Mouse (Mus musculus) neural tube, embryonic 11.5 days (tissue): ENCODE measurements around the gene Hoxc4. TPM values are rescaled to one million over a fixed set of nuclear protein-coding genes. Genes with fewer than 3 reads are reported as not detected.

Source experiments
- ATAC-seq: fragments of 200-750 bp; cut with Nextera tagmentation; 2 replicates; pipeline ENCODE4 v1.8.0; 2017; ENCODE audit warnings: moderate number of reproducible peaks, mild to moderate bottlenecking, moderate TSS enrichment, moderate library complexity; ENCODE audit not compliant: insufficient read depth, low FRiP score, low TSS enrichment
- DNase-seq: peaks from one replicate; pipeline ENCODE4 v3.0.0-alpha.2; 2015; ENCODE audit warnings: low spot score
- H3K27ac ChIP-seq: fragments of 300-500 bp; sonication (generic); 2 replicates; pipeline ENCODE4 v1.5.1; 2014; ENCODE audit warnings: low read depth, mild to moderate bottlenecking, low read length
- H3K27me3 ChIP-seq: fragments of 300-500 bp; sonication (generic); 2 replicates; pipeline ENCODE4 v1.6.1; 2014; ENCODE audit warnings: mild to moderate bottlenecking, low read length, mixed read lengths; ENCODE audit not compliant: control insufficient read depth, insufficient read depth
- H3K36me3 ChIP-seq: fragments of 300-500 bp; sonication (generic); 2 replicates; pipeline ENCODE4 v1.6.1; 2014; ENCODE audit warnings: mild to moderate bottlenecking, low read length, moderate library complexity, mixed read lengths; ENCODE audit not compliant: control insufficient read depth, insufficient read depth
- H3K4me1 ChIP-seq: fragments of 300-500 bp; sonication (generic); 2 replicates; pipeline ENCODE4 v1.6.1; 2014; ENCODE audit warnings: low read length, mixed read lengths; ENCODE audit not compliant: control insufficient read depth, insufficient read depth
- H3K4me2 ChIP-seq: fragments of 300-500 bp; sonication (generic); 2 replicates; pipeline ENCODE4 v1.6.1; 2014; ENCODE audit warnings: low read depth, mild to moderate bottlenecking, moderate library complexity
- H3K4me3 ChIP-seq: fragments of 300-500 bp; sonication (generic); 2 replicates; pipeline ENCODE4 v1.5.1; 2014; ENCODE audit warnings: low read depth, low read length
- H3K9ac ChIP-seq: fragments of 300-500 bp; sonication (generic); 2 replicates; pipeline ENCODE4 v1.6.1; 2014; ENCODE audit warnings: mild to moderate bottlenecking, low read length
- H3K9me3 ChIP-seq: fragments of 300-500 bp; sonication (generic); 2 replicates; pipeline ENCODE4 v1.6.1; 2016; ENCODE audit warnings: low read length; ENCODE audit not compliant: control insufficient read depth
- WGBS: fragments of 180-500 bp; shearing (Covaris S2); extraction: QIAGEN DNeasy Blood & Tissue Kit; methylation state at CpG from one replicate; pipeline ENCODE4 v1.1.7; 2014; 5-methylcytosine and 5-hydroxymethylcytosine counted together
- polyA plus RNA-seq: library from polyadenylated mRNA; unstranded; fragments of >200 nt; fragmentation: Nextera tagmentation; extraction: Ambion mirVana; gene quantifications from 2 replicates; pipeline ENCODE4 v1.2.1, GENCODE M21; 2014

Hoxc4 gene
- polyA plus RNA-seq, 1 experiment from 2014 or later = 67.3 TPM

DNA sequence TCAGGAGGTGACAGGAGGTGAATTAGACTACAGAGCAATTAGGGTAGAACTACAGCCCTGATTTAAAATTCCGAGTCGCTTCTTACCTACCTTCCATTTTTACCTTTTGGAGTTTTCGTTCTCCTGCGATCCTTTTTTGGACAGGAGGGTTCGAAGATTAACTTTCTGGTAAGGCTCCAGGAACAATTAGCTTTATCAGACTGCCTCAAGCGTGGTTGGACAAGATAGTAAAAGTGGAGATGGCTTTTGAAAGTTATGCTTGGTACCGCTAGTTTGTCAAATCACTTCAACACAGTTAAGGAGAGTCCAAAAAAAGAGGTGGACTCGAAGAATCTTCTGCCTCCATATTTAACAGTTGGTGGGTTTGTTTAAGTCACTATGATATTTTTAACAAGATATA lies 2.8 kb downstream of the Hoxc4 start:
- no peaks in the 10 kb centered on the region for H3K9me3 ChIP-seq
- H3K4me3 ChIP-seq = peak overlapping the region; percentile 61
- ATAC-seq (no peak), DNase-seq (peak; percentile 11)
- peak overlapping the region; percentile 19 for H3K9ac ChIP-seq
- H3K36me3 ChIP-seq = no peaks in the 10 kb centered on the region
- H3K27ac ChIP-seq = peak overlapping the region; percentile 39; the same call in 1 of the 2 replicates
- peaks cover 60% of the 10 kb centered on the region for H3K4me1 ChIP-seq
- H3K4me2 ChIP-seq = peak overlapping the region; percentile 99
- WGBS = 9% methylated on average over 8 of the region's 8 CpGs
- H3K27me3 ChIP-seq = no peaks in the 10 kb centered on the region

DNA sequence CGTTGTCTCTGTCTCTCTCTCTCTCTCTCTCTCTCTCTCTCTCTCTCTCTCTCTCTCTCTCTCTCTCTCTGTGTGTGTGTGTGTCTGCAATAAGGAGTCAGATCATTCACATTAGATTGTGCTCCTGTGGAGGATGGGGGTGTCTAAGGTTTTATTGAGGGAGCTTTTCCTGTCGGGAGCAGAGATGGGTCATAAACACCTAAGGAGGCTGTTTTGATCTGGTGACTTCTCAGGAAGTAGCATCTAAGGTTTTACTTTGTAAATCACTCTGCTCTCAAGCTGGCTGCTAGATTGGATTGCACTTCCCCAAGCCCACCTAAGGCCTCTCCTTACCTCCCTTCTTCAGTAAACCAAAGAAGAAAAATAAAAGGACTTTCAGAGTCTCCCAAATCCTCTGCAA lies 5.4 kb downstream of the Hoxc4 start:
- Histone ChIP-seq H3K9me3 (no peaks in the 10 kb centered on the region), H3K4me3 (peak overlapping the region; percentile 61), H3K4me1 (peaks cover 51% of the 10 kb centered on the region), H3K4me2 (peak overlapping the region; percentile 99), H3K27me3 (no peaks in the 10 kb centered on the region), H3K36me3 (no peaks in the 10 kb centered on the region), H3K9ac (peak overlapping the region; percentile 99), H3K27ac (peak overlapping the region; percentile 30; the same call in 1 of the 2 replicates)
- DNase-seq (peak; percentile 15), ATAC-seq (no peak)
- WGBS = 2% methylated on average over 2 of the region's 2 CpGs

DNA sequence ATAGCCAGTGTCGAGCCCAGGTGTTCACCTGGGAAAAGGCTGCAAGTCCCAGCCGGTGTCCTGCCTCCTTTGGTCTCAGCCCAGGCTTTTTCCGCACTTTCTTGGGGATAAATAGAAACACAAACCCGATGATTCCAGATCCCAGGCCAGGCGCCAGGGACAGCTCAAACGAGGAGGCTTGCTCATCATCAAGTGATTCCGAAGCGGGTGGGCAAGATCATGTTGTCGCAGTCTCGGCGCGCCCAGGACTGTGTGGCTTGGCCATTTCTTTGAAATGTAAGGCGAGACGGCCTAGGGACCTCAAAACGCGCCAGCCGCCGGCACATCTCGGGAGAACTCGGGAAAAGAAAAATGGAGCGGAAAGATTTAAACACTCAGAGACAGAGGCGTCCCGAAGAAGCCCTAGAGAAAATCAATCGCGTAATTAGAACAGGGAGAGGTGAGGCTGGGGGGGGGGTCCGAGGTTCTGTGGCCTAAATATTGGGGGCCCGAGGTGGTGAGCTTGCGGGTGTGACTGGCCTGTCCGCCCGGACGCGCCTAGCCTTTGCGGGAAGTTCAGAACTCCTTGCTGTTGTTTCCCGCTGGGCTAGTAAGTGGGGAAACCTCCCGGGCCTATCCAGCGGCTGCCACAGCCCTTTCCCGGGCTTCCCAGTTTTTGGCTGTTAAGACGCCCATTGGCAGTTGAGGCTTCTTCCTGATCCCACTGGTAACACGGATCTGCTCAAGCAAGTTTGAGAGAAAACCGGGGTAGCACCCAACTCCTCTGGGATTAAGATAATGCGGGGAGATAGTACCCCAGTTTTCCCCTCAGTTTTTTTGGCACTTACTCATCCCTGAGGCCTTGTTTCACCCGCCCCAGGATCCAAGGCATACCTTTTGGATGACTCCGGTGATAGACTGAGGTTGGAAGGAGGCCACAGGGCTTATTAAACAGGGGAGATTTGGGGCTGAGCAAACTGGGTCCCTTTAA lies 8.8 kb downstream of the Hoxc4 start:
- DNase-seq (no peak), ATAC-seq (no peak)
- no peaks in the 10 kb centered on the region for H3K27me3 ChIP-seq
- WGBS = 1% methylated on average over 43 of the region's 43 CpGs
- H3K4me3 ChIP-seq = peak overlapping the region; percentile 61
- H3K9ac ChIP-seq = peak overlapping the region; percentile 99
- no peaks in the 10 kb centered on the region for H3K9me3 ChIP-seq
- peaks cover 59% of the 10 kb centered on the region for H3K4me1 ChIP-seq
- H3K27ac ChIP-seq = peak overlapping the region; percentile 99
- peak overlapping the region; percentile 99 for H3K4me2 ChIP-seq
- H3K36me3 ChIP-seq = no peaks in the 10 kb centered on the region

DNA sequence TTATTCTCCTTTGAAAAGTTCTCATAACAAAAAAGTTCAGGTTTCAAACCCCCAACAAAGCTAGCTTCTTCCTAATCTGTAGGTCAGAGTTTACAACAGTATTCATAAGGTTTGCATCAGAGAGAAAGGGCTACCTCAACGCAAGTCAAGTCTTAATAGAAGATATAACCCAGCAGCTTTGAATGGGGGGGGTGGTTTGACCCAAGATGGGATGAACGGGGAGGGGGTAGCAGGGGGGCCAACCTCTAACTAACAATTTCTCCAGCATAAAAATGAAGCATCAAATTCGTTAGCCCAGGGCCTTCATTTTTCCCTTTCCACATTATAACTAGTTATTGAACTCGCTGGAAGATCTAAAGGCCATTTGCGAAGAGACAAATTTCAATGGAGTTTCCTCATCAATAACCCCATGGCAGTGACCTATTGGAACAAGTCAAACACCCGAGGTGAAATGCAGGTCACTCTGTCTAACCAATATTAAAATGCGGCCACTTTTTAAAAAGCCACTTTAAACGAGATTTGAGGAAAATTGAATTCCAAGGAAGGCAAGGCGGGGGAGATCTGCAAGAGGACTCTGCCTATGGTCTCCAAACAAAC lies 10.3 kb downstream of the Hoxc4 start:
- 9% methylated on average over 9 of the region's 9 CpGs for WGBS
- no peaks in the 10 kb centered on the region for H3K36me3 ChIP-seq
- ATAC-seq (no peak), DNase-seq (no peak)
- peak overlapping the region; percentile 99 for H3K4me2 ChIP-seq
- H3K4me3 ChIP-seq = peak overlapping the region; percentile 61; the same call in 1 of the 2 replicates
- H3K4me1 ChIP-seq = peaks cover 64% of the 10 kb centered on the region
- no peaks in the 10 kb centered on the region for H3K27me3 ChIP-seq
- peak overlapping the region; percentile 99 for H3K27ac ChIP-seq
- H3K9ac ChIP-seq = peak overlapping the region; percentile 99
- no peaks in the 10 kb centered on the region for H3K9me3 ChIP-seq

- H3K4me1 ChIP-seq = peaks cover 64% of the 10 kb centered on the region
- under 1% methylated on average over 8 of the region's 8 CpGs for WGBS
- H3K27ac ChIP-seq = peak overlapping the region; percentile 99
- H3K4me2 ChIP-seq = peak overlapping the region; percentile 99
- no peaks in the 10 kb centered on the region for H3K9me3 ChIP-seq
- ATAC-seq (peak; percentile 17; the same call in 1 of the 2 replicates), DNase-seq (peak; percentile 67)
- no peaks in the 10 kb centered on the region for H3K36me3 ChIP-seq
- peak overlapping the region; percentile 15; the same call in 1 of the 2 replicates for H3K4me3 ChIP-seq
- no peaks in the 10 kb centered on the region for H3K27me3 ChIP-seq
- peak overlapping the region; percentile 70 for H3K9ac ChIP-seq
Observed at GRCm38 (mm10) chr15:103030142-103030541, 11.4 kb downstream of the Hoxc4 start.

GRCm38 (mm10) chr15:103032167-103032566 lies 13.4 kb downstream of the Hoxc4 start:
- Histone ChIP-seq H3K4me3 (peak overlapping the region; percentile 15), H3K27me3 (no peaks in the 10 kb centered on the region), H3K4me1 (peaks cover 53% of the 10 kb centered on the region), H3K9me3 (no peaks in the 10 kb centered on the region), H3K27ac (peak overlapping the region; percentile 99), H3K36me3 (no peaks in the 10 kb centered on the region), H3K4me2 (peak overlapping the region; percentile 99), H3K9ac (peak overlapping the region; percentile 64)
- 0% methylated on average over 2 of the region's 3 CpGs for WGBS
- peak; percentile 56 for DNase-seq
- ATAC-seq = no peak

DNA sequence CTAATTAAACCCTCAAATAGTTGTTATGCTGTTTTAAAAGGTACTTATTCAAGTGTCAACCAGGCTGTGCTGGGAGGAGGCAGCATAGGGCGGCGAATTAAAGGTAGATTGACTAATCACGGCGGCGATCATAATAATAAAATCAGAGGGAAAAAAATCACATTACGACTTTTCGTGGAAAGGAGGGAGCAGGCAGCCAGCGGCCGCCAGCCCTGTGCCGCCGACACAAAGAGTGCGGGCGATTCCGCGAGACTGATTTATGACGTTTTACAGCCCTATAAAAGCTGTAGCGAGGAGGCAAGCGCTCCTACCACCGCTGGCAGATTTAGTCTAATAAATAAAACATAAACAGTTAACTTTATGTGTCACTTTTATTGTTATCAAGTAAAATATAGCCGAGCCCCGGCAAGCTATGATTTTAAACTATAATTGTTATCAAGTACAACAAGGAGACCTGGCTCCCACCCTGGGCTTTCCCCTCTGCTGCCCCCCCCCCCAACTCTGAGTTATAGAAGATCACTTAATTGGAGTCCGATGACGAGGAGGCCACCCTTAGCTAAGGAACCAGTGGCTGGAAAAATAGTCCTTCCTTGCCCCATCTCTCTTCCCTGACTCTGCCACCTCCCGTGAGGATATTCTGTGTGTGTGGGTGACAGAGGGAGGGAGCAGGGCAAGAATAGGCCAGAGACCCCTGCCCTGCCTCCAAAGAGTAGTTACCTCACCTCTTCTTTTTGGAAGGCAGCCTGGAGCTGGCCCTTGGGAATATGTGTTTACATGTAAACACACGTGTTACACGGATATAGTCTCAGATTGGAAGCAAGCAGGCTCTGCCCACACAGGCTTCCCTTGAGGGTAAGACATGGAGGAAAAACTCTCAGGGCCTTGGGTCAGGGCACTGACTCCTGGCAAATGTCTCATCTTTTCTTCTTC lies 14.2 kb downstream of the Hoxc4 start:
- peak overlapping the region; percentile 99 for H3K27ac ChIP-seq
- peak overlapping the region; percentile 99 for H3K4me2 ChIP-seq
- WGBS = under 1% methylated on average over 26 of the region's 26 CpGs
- ATAC-seq = peak; percentile 45; the same call in 1 of the 2 replicates
- peak overlapping the region; percentile 15 for H3K4me3 ChIP-seq
- peak overlapping the region; percentile 64 for H3K9ac ChIP-seq
- H3K36me3 ChIP-seq = no peaks in the 10 kb centered on the region
- H3K27me3 ChIP-seq = no peaks in the 10 kb centered on the region
- H3K9me3 ChIP-seq = no peaks in the 10 kb centered on the region
- DNase-seq = peak; percentile 78
- H3K4me1 ChIP-seq = peaks cover 55% of the 10 kb centered on the region
